Mouse (Mus musculus) testis, adult 2 months (tissue): ENCODE data around the gene Pear1.

Source experiments
- CTCF ChIP-seq: fragments of 200-500 bp; IDR thresholded peaks from 2 replicates; pipeline ENCODE4 v1.5.1; 2012; ENCODE audit warnings: low read depth, mild to moderate bottlenecking, inconsistent platforms, low read length, moderate library complexity; ENCODE audit not compliant: control insufficient read depth, insufficient read depth, insufficient replicate concordance
- POLR2A ChIP-seq: fragments of 200-500 bp; IDR thresholded peaks from 2 replicates; pipeline ENCODE4 v1.6.1; 2012; ENCODE audit warnings: low read depth, mild to moderate bottlenecking, inconsistent platforms, low read length, moderate library complexity; ENCODE audit not compliant: control insufficient read depth

- no peak for TF ChIP-seq CTCF
- no peak for TF ChIP-seq POLR2A
These were observed 27.3 kb downstream of the Pear1 start, which contains the start of gene Insrr for GRCm38 (mm10) chr3:87796736-87797334.
